Mouse (Mus musculus): Measurements from ENCODE around the gene Slamf9.

- TF ChIP-seq CTCF (IDR thresholded peaks at IDR 0.05; ENCODE audit: low read depth) = no peak
- TF ChIP-seq EP300 (IDR thresholded peaks at IDR 0.05; ENCODE audit: low read depth) = no peak
Measured at GRCm38 (mm10) chr1:172432587-172432955, 42.6 kb upstream of the Slamf9 start.

Measured in liver, postnatal 0 days (tissue).